Mouse (Mus musculus) hindbrain, postnatal 0 days (tissue): ENCODE measurements at regions not wholly inside any gene's neighbourhood (a gene's known extent, or its start where the extent isn't known, plus 50 kb on each side); places are given as distances from the start of the nearest gene placed in this dataset.
A peak's percentile ranks its signal among the peaks of the same experiment; 100 is the strongest.

Experiments
- ATAC-seq: fragments of 200-750 bp; cut with Nextera tagmentation; 2 replicates; pipeline ENCODE4 v1.8.0; 2017; ENCODE audit warnings: mild to moderate bottlenecking, moderate TSS enrichment, moderate library complexity
- DNase-seq: peaks from one replicate; pipeline ENCODE4 v3.0.0-alpha.2; 2015; ENCODE audit warnings: low spot score
- H3K27ac ChIP-seq: fragments of 300-500 bp; sonication (generic); 2 replicates; pipeline ENCODE4 v1.5.1; 2014; ENCODE audit warnings: mild to moderate bottlenecking
- H3K27me3 ChIP-seq: fragments of 300-500 bp; sonication (generic); 2 replicates; pipeline ENCODE4 v1.6.1; 2014; ENCODE audit warnings: low read length, mixed read lengths; ENCODE audit not compliant: insufficient read depth
- H3K36me3 ChIP-seq: fragments of 300-500 bp; sonication (generic); 2 replicates; pipeline ENCODE4 v1.6.1; 2014; ENCODE audit warnings: low read length, mixed read lengths; ENCODE audit not compliant: insufficient read depth
- H3K4me1 ChIP-seq: fragments of 300-500 bp; sonication (generic); 2 replicates; pipeline ENCODE4 v1.6.1; 2014; ENCODE audit warnings: antibody characterized with exemption, low read length, mixed read lengths; ENCODE audit not compliant: insufficient read depth
- H3K4me2 ChIP-seq: fragments of 300-500 bp; sonication (generic); 2 replicates; pipeline ENCODE4 v1.6.1; 2014; ENCODE audit warnings: low read depth, mild to moderate bottlenecking, low read length, moderate library complexity, mixed read lengths
- H3K4me3 ChIP-seq: fragments of 300-500 bp; sonication (generic); 2 replicates; pipeline ENCODE4 v1.5.1; 2014; ENCODE audit warnings: low read length
- H3K9ac ChIP-seq: fragments of 300-500 bp; sonication (generic); replicated peaks from 2 replicates; pipeline ENCODE4 v1.6.1; 2014; ENCODE audit warnings: mild to moderate bottlenecking, low read length, moderate library complexity, mixed read lengths
- H3K9me3 ChIP-seq: fragments of 300-500 bp; sonication (generic); 2 replicates; pipeline ENCODE4 v1.6.1; 2016; ENCODE audit warnings: low read length, mixed read lengths
- CTCF ChIP-seq: IDR thresholded peaks from 2 replicates; pipeline ENCODE4 v1.5.1; 2016; ENCODE audit warnings: antibody characterized with exemption, control low read depth, low read depth
- WGBS: fragments of 180-500 bp; shearing (Covaris S2); extraction: QIAGEN DNeasy Blood & Tissue Kit; methylation state at CpG from one replicate; pipeline ENCODE4 v1.1.7; 2014; 5-methylcytosine and 5-hydroxymethylcytosine counted together

DNA sequence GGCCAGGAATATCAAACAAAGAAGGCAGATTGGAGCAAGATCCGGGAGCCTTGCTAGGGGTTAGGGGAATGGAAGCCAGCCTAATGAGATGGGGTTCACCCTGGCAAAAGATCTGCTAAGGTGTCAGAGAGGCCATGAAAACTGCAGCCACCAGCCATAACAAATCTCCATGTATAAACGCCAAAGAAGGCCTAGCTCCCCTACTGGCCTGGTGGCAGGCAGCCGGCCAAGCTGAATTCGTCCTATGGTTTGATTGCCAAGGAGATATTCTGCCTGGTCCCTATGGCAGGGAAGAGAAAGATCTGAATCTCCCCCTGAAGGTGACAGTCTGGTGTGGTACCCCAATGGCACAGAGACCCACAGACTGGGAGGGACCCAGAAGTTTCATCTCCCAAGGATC is 104.8 kb upstream of the E030018B13Rik start:
- WGBS = 54% methylated on average over 4 of the region's 4 CpGs
- ATAC-seq = no peak
- Histone ChIP-seq H3K9ac (no peak overlapping the region), H3K4me1 (no peaks in the 10 kb centered on the region), H3K27ac (no peak overlapping the region), H3K36me3 (no peaks in the 10 kb centered on the region), H3K27me3 (no peaks in the 10 kb centered on the region), H3K4me3 (no peak overlapping the region), H3K9me3 (no peaks in the 10 kb centered on the region), H3K4me2 (no peak overlapping the region)
- TF ChIP-seq CTCF = peak; percentile 27; the same call in 1 of the 2 replicates
- DNase-seq = peak; percentile 42

DNA sequence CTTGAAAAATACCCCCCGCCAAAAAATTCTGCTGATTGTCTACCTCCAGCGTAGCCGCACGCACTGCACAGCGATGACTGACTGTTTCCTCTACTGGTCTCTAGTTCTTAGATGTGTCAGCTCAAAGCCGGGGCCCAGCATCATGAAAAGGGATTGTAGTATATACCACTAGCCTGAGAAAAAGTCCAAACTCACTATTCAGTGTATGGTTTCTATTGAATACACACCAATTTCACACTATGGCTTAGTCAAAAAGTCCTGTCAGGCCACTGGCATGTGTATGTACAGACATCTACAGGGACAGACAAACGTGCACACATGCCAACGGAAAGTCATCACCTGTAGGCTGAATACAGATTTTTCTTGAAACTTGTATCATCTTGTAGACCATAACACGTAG is 101.1 kb upstream of the E030018B13Rik start:
- no peaks in the 10 kb centered on the region for H3K36me3 ChIP-seq
- H3K4me2 ChIP-seq = no peak overlapping the region
- no peaks in the 10 kb centered on the region for H3K4me1 ChIP-seq
- no peak overlapping the region for H3K9ac ChIP-seq
- no peak overlapping the region for H3K4me3 ChIP-seq
- H3K9me3 ChIP-seq = no peaks in the 10 kb centered on the region
- ATAC-seq (no peak), DNase-seq (no peak)
- WGBS = 93% methylated on average over 9 of the region's 9 CpGs
- H3K27me3 ChIP-seq = no peaks in the 10 kb centered on the region
- TF ChIP-seq CTCF = no peak
- H3K27ac ChIP-seq = no peak overlapping the region

DNA sequence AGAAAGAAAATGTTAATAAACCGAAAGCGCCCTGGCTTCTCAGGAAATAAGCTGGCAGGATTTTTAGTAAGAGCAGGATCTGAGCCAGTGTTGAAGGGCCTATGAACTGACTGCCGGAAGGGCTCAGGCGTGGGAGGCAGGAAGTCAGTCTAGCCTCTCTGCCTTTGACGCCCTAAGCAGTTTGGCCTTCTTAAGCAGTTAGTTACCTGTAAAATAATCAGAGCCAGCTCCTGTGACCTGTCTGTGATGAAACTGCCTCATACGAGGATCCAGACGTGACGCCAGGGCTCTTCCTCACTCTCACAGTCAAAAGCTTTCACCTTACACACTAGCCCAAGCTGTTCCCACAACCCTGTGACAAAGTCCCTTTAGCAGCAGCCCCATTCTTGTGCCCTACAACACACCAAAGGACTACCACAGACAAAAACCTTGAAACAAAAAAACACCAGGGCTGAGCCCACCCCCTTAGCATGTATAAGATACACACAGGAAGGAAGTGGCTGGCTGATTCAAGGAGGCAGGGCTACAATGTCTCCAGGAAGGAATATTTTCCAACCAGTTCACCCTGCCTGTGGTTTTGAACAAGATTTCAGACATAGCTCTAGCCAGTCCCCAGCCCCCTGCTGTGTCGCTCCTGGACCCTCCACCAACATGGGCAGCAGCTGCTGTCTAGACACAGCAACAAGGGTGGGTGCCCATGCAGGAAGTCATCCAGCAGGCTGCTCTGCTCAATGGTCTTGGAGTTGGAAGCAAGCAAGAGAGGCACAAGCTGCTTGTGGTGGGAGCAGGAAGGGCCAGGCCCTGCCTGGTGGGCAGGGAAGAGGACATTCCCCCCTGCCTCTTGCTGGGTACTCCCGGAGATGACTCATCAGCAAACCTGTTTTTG is 100.4 kb upstream of the E030018B13Rik start:
- no peaks in the 10 kb centered on the region for H3K4me1 ChIP-seq
- no peaks in the 10 kb centered on the region for H3K9me3 ChIP-seq
- H3K4me2 ChIP-seq = no peak overlapping the region
- no peaks in the 10 kb centered on the region for H3K36me3 ChIP-seq
- H3K4me3 ChIP-seq = no peak overlapping the region
- ATAC-seq = peak; percentile 35; the same call in 1 of the 2 replicates
- H3K27ac ChIP-seq = no peak overlapping the region
- WGBS = 76% methylated on average over 10 of the region's 10 CpGs
- no peak for DNase-seq
- no peak for TF ChIP-seq CTCF
- no peak overlapping the region for H3K9ac ChIP-seq
- no peaks in the 10 kb centered on the region for H3K27me3 ChIP-seq

DNA sequence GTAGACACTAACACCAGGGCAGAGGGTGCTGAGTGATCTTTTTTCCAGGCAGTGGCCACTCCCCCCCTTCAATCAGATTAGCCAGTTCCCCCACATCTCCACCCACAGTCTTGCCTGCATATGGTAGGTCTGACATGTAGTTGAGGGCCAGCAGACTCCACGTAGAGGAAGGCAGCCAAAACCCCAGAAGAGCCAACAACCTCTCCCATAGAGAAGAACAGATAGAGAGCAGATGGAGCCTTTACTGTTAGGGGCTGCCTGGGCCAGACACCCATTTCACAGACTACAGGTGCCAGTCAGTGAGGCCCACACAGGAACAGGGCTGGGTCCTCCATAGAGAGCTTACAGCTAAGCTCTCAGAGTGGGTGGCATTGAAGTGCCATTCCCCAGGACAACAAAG is 99.2 kb upstream of the E030018B13Rik start:
- 78% methylated on average over 1 of the region's 1 CpGs for whole genome bisulfite sequencing

DNA sequence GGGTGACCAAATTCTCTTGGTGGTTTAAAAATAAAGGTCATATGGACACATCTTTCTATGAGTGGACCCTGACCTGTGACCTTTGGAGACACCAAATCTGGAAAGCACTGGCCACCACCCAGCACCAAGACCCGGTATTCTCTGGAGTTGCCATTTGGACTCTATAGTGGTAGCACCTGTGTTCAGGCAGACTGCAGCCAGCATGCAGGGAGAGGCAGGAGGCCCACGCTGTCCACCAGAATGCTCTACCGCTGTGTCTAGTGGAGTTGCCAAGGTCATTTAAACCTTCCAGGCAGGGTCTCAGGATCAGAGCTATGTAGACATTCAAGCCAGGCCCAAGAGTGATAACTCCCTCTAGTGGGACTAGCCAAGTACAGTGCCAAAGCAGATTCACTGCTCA is 98.6 kb upstream of the E030018B13Rik start:
- Histone ChIP-seq H3K9ac (no peak overlapping the region), H3K27me3 (no peaks in the 10 kb centered on the region), H3K27ac (no peak overlapping the region), H3K36me3 (no peaks in the 10 kb centered on the region), H3K9me3 (no peaks in the 10 kb centered on the region), H3K4me3 (no peak overlapping the region), H3K4me2 (no peak overlapping the region), H3K4me1 (no peaks in the 10 kb centered on the region)
- DNase-seq (no peak), ATAC-seq (no peak)
- 0 out of 2 replicates have a peak, but pooled peaks have one; percentile 3 for TF ChIP-seq CTCF
- WGBS = 86% methylated on average over 3 of the region's 3 CpGs

More for the DNA sequence above, 99.2 kb upstream of the E030018B13Rik start:
- H3K4me2 ChIP-seq = no peak overlapping the region
- ATAC-seq (no peak), DNase-seq (no peak)
- H3K4me3 ChIP-seq = no peak overlapping the region
- no peaks in the 10 kb centered on the region for H3K4me1 ChIP-seq
- H3K9me3 ChIP-seq = no peaks in the 10 kb centered on the region
- no peaks in the 10 kb centered on the region for H3K36me3 ChIP-seq
- no peaks in the 10 kb centered on the region for H3K27me3 ChIP-seq
- TF ChIP-seq CTCF = no peak
- no peak overlapping the region for H3K9ac ChIP-seq
- no peak overlapping the region for H3K27ac ChIP-seq

DNA sequence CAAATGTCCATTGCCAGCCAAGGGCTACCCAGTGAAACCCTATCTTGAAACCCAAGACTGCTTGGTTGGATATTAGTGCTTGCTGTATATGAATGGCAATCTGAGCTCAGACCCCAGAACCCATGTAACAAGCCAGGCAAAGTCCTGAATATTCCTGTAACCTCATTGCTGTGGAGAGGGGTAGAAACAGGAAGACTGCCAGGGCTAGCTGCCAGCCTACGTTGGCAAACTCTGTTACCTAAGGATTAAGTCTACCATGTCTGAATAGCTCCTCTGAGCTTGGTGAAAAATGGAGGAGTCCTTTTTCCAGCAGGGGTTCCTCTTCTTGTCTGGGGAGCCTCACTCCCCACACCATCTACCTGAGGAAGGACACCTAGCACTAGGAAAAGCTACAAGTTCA is 96.4 kb upstream of the E030018B13Rik start:
- Histone ChIP-seq H3K36me3 (no peaks in the 10 kb centered on the region), H3K27ac (no peak overlapping the region), H3K4me2 (no peak overlapping the region), H3K9me3 (no peaks in the 10 kb centered on the region), H3K4me3 (no peak overlapping the region), H3K4me1 (no peaks in the 10 kb centered on the region), H3K9ac (no peak overlapping the region), H3K27me3 (no peaks in the 10 kb centered on the region)
- TF ChIP-seq CTCF = no peak
- ATAC-seq (no peak), DNase-seq (no peak)
- WGBS = 54% methylated on average over 1 of the region's 1 CpGs

DNA sequence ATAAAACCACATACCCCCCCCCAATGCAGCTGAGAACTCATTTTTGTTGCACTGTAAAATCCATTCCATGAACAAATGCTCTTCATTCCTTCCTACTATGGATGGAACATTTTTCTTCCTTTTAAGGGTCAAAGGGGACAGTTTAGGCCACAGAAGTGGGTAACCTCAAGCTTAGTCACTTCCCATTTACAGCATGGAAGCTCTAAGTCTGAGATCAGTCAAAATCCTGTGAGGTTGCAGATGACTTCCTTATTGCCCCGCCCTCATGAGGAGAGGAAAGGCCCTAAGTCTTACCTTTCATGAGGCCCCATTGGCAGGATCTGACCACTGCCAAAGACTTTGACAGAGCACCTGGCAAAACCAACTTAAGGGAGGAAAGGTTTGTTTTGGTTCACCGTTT is 94.7 kb upstream of the E030018B13Rik start:
- H3K9ac ChIP-seq = no peak overlapping the region
- no peaks in the 10 kb centered on the region for H3K36me3 ChIP-seq
- H3K9me3 ChIP-seq = no peaks in the 10 kb centered on the region
- no peak overlapping the region for H3K27ac ChIP-seq
- WGBS = 89% methylated on average over 2 of the region's 2 CpGs
- no peaks in the 10 kb centered on the region for H3K4me1 ChIP-seq
- DNase-seq (no peak), ATAC-seq (no peak)
- no peaks in the 10 kb centered on the region for H3K27me3 ChIP-seq
- TF ChIP-seq CTCF = no peak
- no peak overlapping the region for H3K4me3 ChIP-seq
- H3K4me2 ChIP-seq = no peak overlapping the region
